Comparison of ENCODE assay signal across 8 mouse cellular contexts in the genomic region with DNA sequence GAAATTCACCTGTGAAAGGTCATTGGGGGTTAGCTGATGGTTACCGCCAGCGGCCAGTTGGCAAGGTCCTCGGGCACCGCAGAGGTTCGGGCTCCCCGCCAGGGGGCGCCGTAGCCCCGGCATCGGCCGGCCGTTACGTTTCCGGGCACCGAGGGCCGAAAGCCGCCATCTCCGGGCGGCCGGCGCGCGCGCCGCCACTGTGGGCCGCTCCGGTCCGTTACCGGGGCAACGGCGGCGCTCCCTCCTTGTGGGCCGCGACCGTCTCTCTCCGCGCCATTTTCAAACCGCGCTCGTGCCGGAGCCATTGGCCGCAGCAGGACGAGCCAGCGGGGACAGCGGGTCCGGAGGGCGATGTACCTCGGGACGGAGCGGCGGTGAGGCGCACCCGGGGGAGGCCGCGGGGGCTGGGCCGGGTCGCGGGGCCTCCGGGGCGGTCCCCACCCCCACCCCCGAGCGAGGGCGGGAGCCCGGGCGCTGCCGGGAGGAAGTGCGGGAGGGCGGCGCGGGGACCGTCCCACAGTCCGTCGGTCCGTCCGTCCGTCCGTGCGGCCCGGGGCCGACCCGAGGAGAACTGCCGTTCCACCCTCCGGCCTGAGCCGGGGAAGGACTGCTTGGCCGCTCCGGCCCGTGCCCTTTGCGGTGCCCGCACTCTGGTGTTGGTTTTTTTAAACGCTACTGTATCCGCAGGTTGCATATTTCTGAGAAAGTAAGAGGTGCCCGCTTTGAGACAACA. TPM values are rescaled to one million over a fixed set of nuclear protein-coding genes. Genes with fewer than 3 reads are reported as not detected.
A peak's percentile ranks its signal among the peaks of the same experiment; 100 is the strongest.
DNase-seq lines count a peak whose midpoint lies in the region; ATAC-seq lines count a peak whose summit lies in the region.

Cep135 (plus strand) TSS at position 148 of the 733 bp plus-strand sequence.

- H3K36me3 ChIP-seq in heart, embryonic 13.5 days = peaks cover 22% of the 10 kb centered on the region
- peaks cover 19% of the 10 kb centered on the region for H3K36me3 ChIP-seq in liver, embryonic 13.5 days
- H3K36me3 ChIP-seq in stomach, embryonic 14.5 days (ENCODE audit: control insufficient read depth, insufficient read depth, low read length) = peaks cover 13% of the 10 kb centered on the region

- under 1% methylated on average over 70 of the region's 92 CpGs for WGBS in heart, embryonic 13.5 days
- under 1% methylated on average over 92 of the region's 92 CpGs for WGBS in liver, embryonic 13.5 days (ENCODE audit: insufficient replicate concordance)
- WGBS in stomach, embryonic 14.5 days = under 1% methylated on average over 82 of the region's 92 CpGs

- H3K9me3 ChIP-seq in heart, embryonic 13.5 days = no peaks in the 10 kb centered on the region
- no peaks in the 10 kb centered on the region for H3K9me3 ChIP-seq in liver, embryonic 13.5 days (replicated peaks)
- no peaks in the 10 kb centered on the region for H3K9me3 ChIP-seq in stomach, embryonic 14.5 days (ENCODE audit: control insufficient read depth, low read depth, low read length)

- H3K27ac ChIP-seq in brown adipose tissue, adult 24 weeks (replicated peaks; ENCODE audit: low read depth, low read length) = peak within 1 kb of the TSS; percentile 52; the same call in 1 of the 2 replicates
- H3K27ac ChIP-seq in heart, embryonic 13.5 days (replicated peaks) = peak within 1 kb of the TSS; percentile 91
- peak within 1 kb of the TSS; percentile 89 for H3K27ac ChIP-seq in liver, embryonic 13.5 days
- H3K27ac ChIP-seq in stomach, embryonic 14.5 days (ENCODE audit: low read length) = peak within 1 kb of the TSS; percentile 89

- ATAC-seq in CD4-positive, CD25-positive, alpha-beta regulatory T cell, adult 4 months = peak; percentile 80
- ATAC-seq in erythroid progenitor cell, adult 5-6 weeks (replicated peaks; ENCODE audit: low FRiP score, poor library complexity, severe bottlenecking) = peak; percentile 95
- peak; percentile 95 for ATAC-seq in heart, embryonic 13.5 days (ENCODE audit: extremely low read depth, insufficient number of reproducible peaks, low FRiP score, low TSS enrichment)
- peak; percentile 97 for ATAC-seq in liver, embryonic 13.5 days (ENCODE audit: low read depth)
- peak; percentile 96 for ATAC-seq in stomach, embryonic 14.5 days (ENCODE audit: insufficient number of reproducible peaks, insufficient read depth, low FRiP score, low read depth)

- H3K4me1 ChIP-seq in brown adipose tissue, adult 24 weeks (ENCODE audit: control insufficient read depth, insufficient read depth, insufficient read length, low read length) = no peaks in the 10 kb centered on the region
- peaks cover 7% of the 10 kb centered on the region; the same call in 1 of the 2 replicates for H3K4me1 ChIP-seq in heart, embryonic 13.5 days
- peaks cover 16% of the 10 kb centered on the region for H3K4me1 ChIP-seq in liver, embryonic 13.5 days (replicated peaks)
- H3K4me1 ChIP-seq in stomach, embryonic 14.5 days (ENCODE audit: control insufficient read depth, insufficient read depth, low read length) = no peaks in the 10 kb centered on the region

- peak; percentile 96 for DNase-seq in kidney, postnatal 10 days
- peak; percentile 80 for DNase-seq in liver, embryonic 13.5 days
- DNase-seq in natural killer cell, adult 2 months (ENCODE audit: low spot score in 2 of 2) = peak; percentile 81 to 84

- H3K27me3 ChIP-seq in heart, embryonic 13.5 days (replicated peaks) = no peaks in the 10 kb centered on the region
- no peaks in the 10 kb centered on the region for H3K27me3 ChIP-seq in liver, embryonic 13.5 days
- H3K27me3 ChIP-seq in stomach, embryonic 14.5 days (ENCODE audit: control insufficient read depth, insufficient read depth, low read length) = no peaks in the 10 kb centered on the region

- H3K4me2 ChIP-seq in heart, embryonic 13.5 days = peak within 1 kb of the TSS; percentile 80
- H3K4me2 ChIP-seq in liver, embryonic 13.5 days = peak within 1 kb of the TSS; percentile 75
- peak within 1 kb of the TSS; percentile 52 for H3K4me2 ChIP-seq in stomach, embryonic 14.5 days (replicated peaks; ENCODE audit: low read depth, low read length)

- peak within 1 kb of the TSS; percentile 90 for H3K9ac ChIP-seq in heart, embryonic 13.5 days
- peak within 1 kb of the TSS; percentile 88 for H3K9ac ChIP-seq in liver, embryonic 13.5 days
- H3K9ac ChIP-seq in stomach, embryonic 14.5 days (replicated peaks; ENCODE audit: low read depth, low read length) = peak within 1 kb of the TSS; percentile 88

- H3K4me3 ChIP-seq in brown adipose tissue, adult 24 weeks (ENCODE audit: insufficient read depth, low read depth, low read length) = peak within 1 kb of the TSS; percentile 97
- H3K4me3 ChIP-seq in heart, embryonic 13.5 days = peak within 1 kb of the TSS; percentile 80
- peak within 1 kb of the TSS; percentile 91 for H3K4me3 ChIP-seq in liver, embryonic 13.5 days (replicated peaks)
- H3K4me3 ChIP-seq in stomach, embryonic 14.5 days (ENCODE audit: low read depth, low read length) = peak within 1 kb of the TSS; percentile 84

RNA-seq across cellular contexts. Expression of gene Cep135, which starts in this region (rescaled TPM):
- polyA plus RNA-seq in CD4-positive, CD25-positive, alpha-beta regulatory T cell, adult 4 months (2017; shearing (Covaris generic)) = 1 to 10 TPM; 5.0 TPM
- polyA plus RNA-seq in brown adipose tissue, adult 24 weeks (2012; ENCODE audit: insufficient read depth, insufficient read length, missing spikeins) = 1.7 and 2.1 TPM in 2 replicates
- total RNA-seq in erythroid progenitor cell, adult 5-6 weeks (2015; ENCODE audit: low replicate concordance) = 39.3 and 59.1 TPM in 2 replicates
- total RNA-seq in erythroid progenitor cell, adult 5-6 weeks (2017; ENCODE audit: low replicate concordance) = 81.6 and 82.6 TPM in 2 replicates
- polyA plus RNA-seq in heart, embryonic 13.5 days (2015; fragmentation: Nextera tagmentation; extraction: Ambion mirVana) = 5.0 and 5.5 TPM in 2 replicates
- polyA plus RNA-seq in liver, embryonic 13.5 days (2015; fragmentation: Nextera tagmentation; extraction: Ambion mirVana) = 4.5 and 5.9 TPM in 2 replicates
- polyA plus RNA-seq in stomach, embryonic 14.5 days (2014; fragmentation: Nextera tagmentation; extraction: Ambion mirVana) = 9.5 and 9.6 TPM in 2 replicates

Comparison
In these comparisons a context has a peak if more than half of its experiments do, and no peak if none do; other contexts are left out.
1. Peak in every context shown above with its lines: DNase-seq, ATAC-seq, H3K4me3 ChIP-seq and H3K27ac ChIP-seq.